Mouse (Mus musculus) midbrain, embryonic 12.5 days (tissue): ENCODE results near the gene Patj. TPM values are rescaled to one million over a fixed set of nuclear protein-coding genes. Genes with fewer than 3 reads are reported as not detected.
A peak's percentile ranks its signal among the peaks of the same experiment; 100 is the strongest.
"Not testable (repeated sequence)": the region's sequence is repeated elsewhere in the genome, so short reads cannot be mapped to it uniquely, and the experiment has no call there.

Source experiments
- ATAC-seq: fragments of 200-750 bp; cut with Nextera tagmentation; 2 replicates; pipeline ENCODE4 v1.8.0; 2017; ENCODE audit warnings: low read depth, moderate TSS enrichment, moderate library complexity; ENCODE audit not compliant: low FRiP score
- H3K27ac ChIP-seq: fragments of 300-500 bp; sonication (generic); replicated peaks from 2 replicates; pipeline ENCODE4 v1.5.1; 2016; ENCODE audit warnings: mild to moderate bottlenecking
- H3K27me3 ChIP-seq: fragments of 300-500 bp; sonication (generic); 2 replicates; pipeline ENCODE4 v1.6.1; 2016; ENCODE audit warnings: mild to moderate bottlenecking
- H3K36me3 ChIP-seq: fragments of 300-500 bp; sonication (generic); 2 replicates; pipeline ENCODE4 v1.6.1; 2016
- H3K4me1 ChIP-seq: fragments of 300-500 bp; sonication (generic); 2 replicates; pipeline ENCODE4 v1.6.1; 2016
- H3K4me2 ChIP-seq: fragments of 300-500 bp; sonication (generic); replicated peaks from 2 replicates; pipeline ENCODE4 v1.6.1; 2016; ENCODE audit warnings: mild to moderate bottlenecking, moderate library complexity
- H3K4me3 ChIP-seq: fragments of 300-500 bp; sonication (generic); 2 replicates; pipeline ENCODE4 v1.5.1; 2016; ENCODE audit warnings: mild to moderate bottlenecking
- H3K9ac ChIP-seq: fragments of 300-500 bp; sonication (generic); replicated peaks from 2 replicates; pipeline ENCODE4 v1.6.1; 2016; ENCODE audit warnings: mild to moderate bottlenecking, moderate library complexity
- H3K9me3 ChIP-seq: fragments of 300-500 bp; sonication (generic); 2 replicates; pipeline ENCODE4 v1.6.1; 2016; ENCODE audit warnings: mild to moderate bottlenecking
- WGBS: fragments of 180-500 bp; shearing (Covaris S2); methylation state at CpG from one replicate; pipeline ENCODE4 v1.1.7; 2016; 5-methylcytosine and 5-hydroxymethylcytosine counted together
- polyA plus RNA-seq: library from polyadenylated mRNA; unstranded; fragments of >200 nt; fragmentation: Nextera tagmentation; extraction: Ambion mirVana; gene quantifications from 2 replicates; pipeline ENCODE4 v1.2.1, GENCODE M21; 2016

Gene Patj
- polyA plus RNA-seq, 1 experiment from 2014 or later: 8.5 TPM

- H3K27ac ChIP-seq: no peak overlapping the region
- no peak overlapping the region for H3K4me2 ChIP-seq
- ATAC-seq: no peak
- H3K36me3 ChIP-seq: no peaks in the 10 kb centered on the region
- 88% methylated on average over 1 of the region's 1 CpGs for WGBS
- no peak overlapping the region for H3K9ac ChIP-seq
- no peak overlapping the region for H3K4me3 ChIP-seq
- H3K27me3 ChIP-seq: no peaks in the 10 kb centered on the region
- H3K4me1 ChIP-seq: peaks cover 9% of the 10 kb centered on the region; the same call in 1 of the 2 replicates
- H3K9me3 ChIP-seq: no peaks in the 10 kb centered on the region
Measured at GRCm38 (mm10) chr4:98598546-98598971, 203.0 kb downstream of the Patj start.

DNA sequence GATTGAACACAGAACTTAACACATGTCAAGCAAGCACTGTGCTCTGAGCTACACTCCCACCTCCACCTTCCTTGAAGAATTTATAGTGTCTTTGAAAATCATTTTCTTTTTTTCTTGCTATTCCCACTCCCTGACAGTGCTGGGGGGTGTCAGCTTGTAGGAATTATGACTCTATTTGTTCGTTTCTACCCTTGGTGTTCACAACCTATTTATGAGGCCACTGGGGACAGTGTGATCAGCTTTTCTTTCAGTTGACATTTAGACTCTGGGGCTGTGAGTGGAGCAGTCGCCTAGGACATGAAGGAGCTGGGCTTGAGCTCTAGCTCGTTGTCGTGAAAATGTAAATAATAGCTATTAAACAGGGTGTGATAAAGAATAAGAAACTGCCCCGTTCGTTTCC is 203.8 kb downstream of the Patj start:
- no peak for ATAC-seq
- Histone ChIP-seq H3K4me2 (no peak overlapping the region), H3K9me3 (no peaks in the 10 kb centered on the region), H3K9ac (no peak overlapping the region), H3K27me3 (no peaks in the 10 kb centered on the region), H3K36me3 (no peaks in the 10 kb centered on the region), H3K4me1 (peaks cover 9% of the 10 kb centered on the region; the same call in 1 of the 2 replicates), H3K4me3 (no peak overlapping the region), H3K27ac (no peak overlapping the region)
- WGBS: 73% methylated on average over 6 of the region's 6 CpGs

GRCm38 (mm10) chr4:98603131-98603530 is 207.5 kb downstream of the Patj start:
- ATAC-seq: no peak
- H3K9me3 ChIP-seq: no peaks in the 10 kb centered on the region
- H3K27ac ChIP-seq: no peak overlapping the region
- WGBS: 67% methylated on average over 6 of the region's 6 CpGs
- H3K27me3 ChIP-seq: no peaks in the 10 kb centered on the region
- H3K4me2 ChIP-seq: no peak overlapping the region
- H3K4me1 ChIP-seq: peaks cover 9% of the 10 kb centered on the region; the same call in 1 of the 2 replicates
- H3K9ac ChIP-seq: no peak overlapping the region
- H3K36me3 ChIP-seq: no peaks in the 10 kb centered on the region
- no peak overlapping the region for H3K4me3 ChIP-seq

GRCm38 (mm10) chr4:98610501-98610900 is 214.9 kb downstream of the Patj start:
- no peak for ATAC-seq
- Histone ChIP-seq H3K4me1 (no peaks in the 10 kb centered on the region), H3K36me3 (no peaks in the 10 kb centered on the region), H3K27ac (no peak overlapping the region), H3K4me3 (no peak overlapping the region), H3K9me3 (no peaks in the 10 kb centered on the region), H3K27me3 (no peaks in the 10 kb centered on the region), H3K9ac (no peak overlapping the region), H3K4me2 (no peak overlapping the region)
- 94% methylated on average over 2 of the region's 2 CpGs for WGBS

GRCm38 (mm10) chr4:98614395-98614794 is 218.8 kb downstream of the Patj start:
- Histone ChIP-seq H3K9ac (no peak overlapping the region), H3K27ac (no peak overlapping the region), H3K9me3 (no peaks in the 10 kb centered on the region), H3K36me3 (no peaks in the 10 kb centered on the region), H3K4me3 (no peak overlapping the region), H3K27me3 (no peaks in the 10 kb centered on the region), H3K4me1 (no peaks in the 10 kb centered on the region), H3K4me2 (no peak overlapping the region)
- no peak for ATAC-seq
- 94% methylated on average over 3 of the region's 3 CpGs for WGBS

GRCm38 (mm10) chr4:98619199-98619598 is 223.6 kb downstream of the Patj start:
- Histone ChIP-seq H3K9me3 (no peaks in the 10 kb centered on the region), H3K4me3 (no peak overlapping the region), H3K27me3 (no peaks in the 10 kb centered on the region), H3K36me3 (no peaks in the 10 kb centered on the region), H3K4me1 (peaks cover 5% of the 10 kb centered on the region), H3K27ac (no peak overlapping the region), H3K9ac (no peak overlapping the region), H3K4me2 (no peak overlapping the region)
- no peak for ATAC-seq
- WGBS: 85% methylated on average over 6 of the region's 6 CpGs

DNA sequence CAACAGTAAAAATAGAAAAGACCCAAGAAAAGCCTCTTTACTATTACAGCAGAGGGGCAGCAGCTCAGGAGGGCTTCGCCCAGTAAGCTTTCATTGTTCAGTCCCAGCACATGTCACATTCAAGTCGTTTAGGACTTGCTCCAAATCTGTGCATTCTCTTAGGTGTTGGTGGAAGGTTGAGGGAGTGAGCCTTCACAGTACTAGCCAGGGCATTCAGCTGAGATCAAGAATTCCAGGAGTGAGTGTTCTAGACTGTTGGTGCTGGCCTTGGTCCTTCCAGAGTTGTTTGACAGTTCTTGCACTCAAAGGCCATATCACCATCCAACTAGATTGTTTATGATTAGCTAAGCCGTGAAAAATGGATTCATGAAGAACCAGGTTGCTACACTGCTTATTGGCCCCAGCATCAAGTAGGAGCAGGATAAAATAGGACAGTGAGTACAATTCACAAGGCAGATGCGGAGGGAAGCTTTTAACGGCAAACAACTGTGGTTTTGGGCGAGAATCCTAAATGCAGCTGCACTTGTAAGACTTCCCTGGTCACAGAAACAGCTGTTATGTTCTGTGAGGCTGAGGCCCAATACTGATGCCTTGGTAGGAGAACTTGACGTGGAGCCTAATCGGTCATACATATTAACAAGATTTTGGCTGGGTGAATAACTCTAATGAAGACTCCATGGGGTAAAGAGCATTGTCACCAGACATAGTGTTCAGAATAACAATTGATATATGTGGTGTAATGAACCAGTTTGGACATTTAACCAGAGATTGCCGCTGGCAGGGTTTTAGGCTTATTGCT is 225.6 kb downstream of the Patj start:
- peak; percentile 48; the same call in 1 of the 2 replicates for ATAC-seq
- Histone ChIP-seq H3K4me2 (no peak overlapping the region), H3K27me3 (no peaks in the 10 kb centered on the region), H3K4me1 (peaks cover 5% of the 10 kb centered on the region), H3K4me3 (no peak overlapping the region), H3K27ac (no peak overlapping the region), H3K9me3 (no peaks in the 10 kb centered on the region), H3K36me3 (no peaks in the 10 kb centered on the region), H3K9ac (no peak overlapping the region)
- 66% methylated on average over 9 of the region's 9 CpGs for WGBS

- Histone ChIP-seq H3K36me3 (no peaks in the 10 kb centered on the region), H3K27ac (no peak overlapping the region), H3K9ac (no peak overlapping the region), H3K4me1 (peaks cover 5% of the 10 kb centered on the region), H3K4me2 (no peak overlapping the region), H3K9me3 (no peaks in the 10 kb centered on the region), H3K27me3 (no peaks in the 10 kb centered on the region), H3K4me3 (no peak overlapping the region)
- WGBS: 79% methylated on average over 1 of the region's 1 CpGs
- ATAC-seq: no peak
Measured at GRCm38 (mm10) chr4:98622180-98622579, 226.6 kb downstream of the Patj start.

DNA sequence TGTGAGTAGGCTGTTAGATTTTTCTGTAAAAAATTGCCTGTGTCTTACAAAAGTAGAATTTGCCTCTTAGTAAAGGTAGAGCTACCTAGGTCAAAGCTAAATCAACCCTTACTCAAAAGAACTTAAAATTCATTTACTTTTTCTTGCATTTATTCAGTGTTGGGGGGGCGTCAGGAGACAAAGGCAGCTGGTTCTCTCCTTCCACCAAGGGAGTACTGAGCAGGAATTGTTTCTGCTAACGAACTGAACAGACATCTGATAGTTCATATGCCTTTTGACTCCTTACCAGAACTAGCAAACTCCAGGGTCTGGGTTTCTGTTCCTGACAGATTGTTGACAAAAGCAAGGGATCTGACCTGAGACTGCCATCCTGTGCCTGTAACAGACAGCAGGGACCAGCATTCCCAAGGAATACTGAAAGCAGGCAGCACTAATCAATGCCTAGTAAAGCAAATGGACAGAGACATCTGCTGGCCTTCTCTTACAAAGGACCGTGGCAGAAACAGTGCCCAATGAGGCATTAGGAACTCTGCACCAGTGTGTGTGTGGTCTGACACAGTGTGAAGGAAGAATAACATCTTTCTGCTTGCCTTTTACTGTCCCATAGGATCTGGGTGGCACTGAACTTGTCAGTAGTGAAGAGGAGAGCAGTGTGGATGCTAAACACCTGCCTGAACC is 227.6 kb downstream of the Patj start:
- Histone ChIP-seq H3K4me2 (no peak overlapping the region), H3K9me3 (no peaks in the 10 kb centered on the region), H3K27me3 (no peaks in the 10 kb centered on the region), H3K9ac (no peak overlapping the region), H3K36me3 (no peaks in the 10 kb centered on the region), H3K4me3 (no peak overlapping the region), H3K27ac (no peak overlapping the region), H3K4me1 (peaks cover 5% of the 10 kb centered on the region)
- peak; percentile 75 for ATAC-seq
- whole genome bisulfite sequencing: 44% methylated on average over 3 of the region's 3 CpGs

DNA sequence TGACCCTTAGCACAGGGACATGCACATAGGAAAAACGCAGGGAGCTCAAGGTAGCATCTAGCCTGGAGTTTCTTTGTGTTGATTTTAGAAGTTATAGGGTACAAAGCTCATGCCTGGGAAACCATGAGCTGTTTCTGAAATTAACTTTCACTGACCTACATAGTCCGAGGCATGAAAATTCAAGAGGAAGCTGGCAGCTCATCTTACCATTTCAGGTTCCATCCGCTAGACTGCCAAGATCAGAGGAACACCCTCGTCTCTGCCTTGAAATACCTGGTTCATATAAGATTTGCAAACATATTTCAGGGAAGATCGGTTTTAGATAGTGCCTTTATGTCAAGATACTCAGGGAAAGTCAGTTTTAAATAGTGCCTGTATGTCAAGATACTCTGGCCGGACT is 232.7 kb downstream of the Patj start:
- peaks cover 2% of the 10 kb centered on the region for H3K4me1 ChIP-seq
- H3K27ac ChIP-seq: no peak overlapping the region
- H3K36me3 ChIP-seq: no peaks in the 10 kb centered on the region
- H3K4me3 ChIP-seq: no peak overlapping the region
- H3K9ac ChIP-seq: no peak overlapping the region
- no peaks in the 10 kb centered on the region for H3K27me3 ChIP-seq
- no peak overlapping the region for H3K4me2 ChIP-seq
- no peaks in the 10 kb centered on the region for H3K9me3 ChIP-seq
- ATAC-seq: no peak
- 92% methylated on average over 6 of the region's 6 CpGs for WGBS

DNA sequence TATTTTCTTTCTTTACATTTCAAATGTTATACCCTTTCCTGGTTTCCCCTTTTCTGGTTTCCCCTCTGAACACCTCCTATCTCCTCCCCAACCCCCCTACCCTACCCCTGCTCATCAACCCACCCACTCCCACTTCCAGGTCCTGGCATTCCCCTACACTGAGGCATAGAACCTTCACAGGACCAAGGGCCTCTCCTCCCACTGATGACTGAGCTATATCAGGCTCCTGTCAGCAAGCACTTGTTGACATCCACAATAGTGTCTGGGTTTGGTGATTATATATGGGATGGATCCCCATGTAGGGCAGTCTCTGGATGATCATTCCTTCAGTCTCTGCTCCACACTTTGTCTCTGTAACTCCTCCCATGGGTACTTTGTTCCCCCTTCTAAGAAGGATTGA is 233.6 kb downstream of the Patj start:
- not testable (repeated sequence) for H3K27me3 ChIP-seq, ATAC-seq, H3K36me3 ChIP-seq, H3K27ac ChIP-seq, H3K4me1 ChIP-seq, H3K9ac ChIP-seq, H3K9me3 ChIP-seq, H3K4me2 ChIP-seq, H3K4me3 ChIP-seq

GRCm38 (mm10) chr4:98635140-98635837 is 239.7 kb downstream of the Patj start:
- Histone ChIP-seq H3K4me3 (no peak overlapping the region), H3K36me3 (no peaks in the 10 kb centered on the region), H3K4me2 (no peak overlapping the region), H3K9ac (no peak overlapping the region), H3K27me3 (no peaks in the 10 kb centered on the region), H3K4me1 (no peaks in the 10 kb centered on the region), H3K9me3 (no peaks in the 10 kb centered on the region), H3K27ac (no peak overlapping the region)
- ATAC-seq: no peak
- WGBS: 93% methylated on average over 18 of the region's 18 CpGs
